8 mouse cellular contexts compared by ENCODE assay signal in the genomic region with DNA sequence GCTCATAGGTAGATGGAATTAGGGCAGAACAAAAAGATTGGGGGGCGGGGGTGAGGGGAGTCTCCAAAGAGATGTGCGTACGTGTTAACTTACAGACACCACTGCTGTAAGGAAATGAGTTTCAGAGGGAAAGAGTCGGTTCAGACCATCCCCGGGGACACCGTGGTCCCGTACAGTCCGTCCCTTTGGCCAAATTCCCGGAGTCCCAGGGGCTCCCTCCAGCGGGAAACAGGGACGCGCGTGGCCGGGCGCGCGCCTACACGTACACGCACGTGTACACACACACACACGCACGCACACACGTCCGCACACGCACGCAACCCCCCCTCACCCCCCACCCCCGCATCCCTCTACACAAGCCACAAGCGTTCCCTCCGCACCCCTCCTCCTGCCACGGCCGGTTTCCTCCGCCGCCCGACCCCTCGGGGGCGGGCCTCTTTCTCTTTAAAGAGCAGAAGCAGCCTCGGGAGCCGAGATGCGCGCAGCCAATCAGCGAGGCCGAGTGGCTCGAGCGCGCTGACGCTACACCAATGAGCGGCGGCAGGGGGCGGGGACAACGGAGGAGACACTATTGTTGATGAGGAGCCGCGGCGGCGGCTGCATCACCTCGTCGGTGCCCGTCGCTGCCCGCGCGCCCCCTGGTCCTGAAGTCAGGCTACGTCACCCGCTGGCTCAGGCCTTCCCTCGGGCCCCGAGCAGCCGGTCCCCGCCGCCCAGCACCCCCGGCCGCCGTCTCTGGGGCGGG. TPM values are rescaled to one million over a fixed set of nuclear protein-coding genes. Genes with fewer than 3 reads are reported as not detected.
DNase-seq lines count a peak whose midpoint lies in the region; ATAC-seq and TF ChIP-seq lines count a peak whose summit lies in the region.

Fam117b (plus strand) TSS at position 594 of the 745 bp plus-strand sequence.

- H3K4me2 ChIP-seq in forebrain, embryonic 15.5 days (replicated peaks), result peak within 1 kb of the TSS; percentile 74

- peak within 1 kb of the TSS; percentile 44 for H3K27ac ChIP-seq in ES-E14 (ENCODE audit: insufficient read depth, low read depth, low read length, poor library complexity, severe bottlenecking)
- H3K27ac ChIP-seq in forebrain, embryonic 15.5 days (replicated peaks), result peak within 1 kb of the TSS; percentile 95

- intact Hi-C loops in heart, postnatal 25 days (cut with DNase I), result no loop called here

- TF ChIP-seq CTCF in lung, adult 2 months (IDR thresholded peaks at IDR 0.05; ENCODE audit: insufficient read depth, low read length), result no peak

- under 1% methylated on average over 69 of the region's 72 CpGs for WGBS in forebrain, embryonic 15.5 days
- WGBS in lung, adult 2 months, result under 1% methylated on average over 72 of the region's 72 CpGs

- TF ChIP-seq POLR2A in lung, adult 2 months (IDR thresholded peaks at IDR 0.05; ENCODE audit: borderline replicate concordance, extremely low read depth, low read depth, low read length), result peak; percentile 84

- H3K9ac ChIP-seq in ES-E14 (ENCODE audit: insufficient read depth, low read depth, low read length, poor library complexity, severe bottlenecking), result peak within 1 kb of the TSS; percentile 88
- H3K9ac ChIP-seq in forebrain, embryonic 15.5 days (replicated peaks), result peak within 1 kb of the TSS; percentile 92

- H3K9me3 ChIP-seq in ES-E14 (ENCODE audit: control insufficient read depth, insufficient read depth, low read depth, low read length), result no peaks in the 10 kb centered on the region
- H3K9me3 ChIP-seq in forebrain, embryonic 15.5 days, result no peaks in the 10 kb centered on the region

- no peaks in the 10 kb centered on the region for H3K36me3 ChIP-seq in ES-E14 (ENCODE audit: control insufficient read depth, insufficient read depth, low read length, poor library complexity, severe bottlenecking)
- no peaks in the 10 kb centered on the region for H3K36me3 ChIP-seq in forebrain, embryonic 15.5 days

- in situ Hi-C loops in ES-E14 (cut with MboI; ENCODE audit: low sequenced_read_pairs in 2 of 2, unreplicated experiment in 2 of 2), result no loop called here

- H3K4me3 ChIP-seq in ES-E14 (ENCODE audit: insufficient read depth in 1 of 2, low read depth in 1 of 2, low read length in 2 of 2, poor library complexity in 1 of 2, severe bottlenecking in 1 of 2), result peak within 1 kb of the TSS; percentile 74 to 96
- H3K4me3 ChIP-seq in forebrain, embryonic 15.5 days, result peak within 1 kb of the TSS; percentile 79
- peak within 1 kb of the TSS; percentile 83 for H3K4me3 ChIP-seq in lung, adult 2 months (replicated peaks; ENCODE audit: extremely low read depth, low read depth, low read length)

- peak; percentile 98 for ATAC-seq in forebrain, embryonic 15.5 days (replicated peaks)
- peak; percentile 91 for ATAC-seq in neutrophil, adult 5-6 weeks (ENCODE audit: extremely low read depth, insufficient number of reproducible peaks, low FRiP score, poor library complexity, severe bottlenecking)

- peak; percentile 98 for DNase-seq in ES-E14 (ENCODE audit: low read depth, low spot score)
- peak; percentile 99 for DNase-seq in cerebellum, adult 11-12 months
- peak; percentile 96 for DNase-seq in heart, postnatal 25 days (ENCODE audit: low spot score)
- DNase-seq in layer of hippocampus, adult 18-20 months (ENCODE audit: low spot score in 2 of 2), result peak; percentile 96 to 98
- DNase-seq in lung, adult 2 months, result peak; percentile 94
- peak; percentile 96 to 98 for DNase-seq in thymus, adult 18-20 months

- 0 out of 4 replicates have a peak, but pooled peaks cover 0 to 2% of the 10 kb centered on the region in 2 experiments for H3K4me1 ChIP-seq in ES-E14 (ENCODE audit: control insufficient read depth in 2 of 2, insufficient read depth in 2 of 2, low read length in 2 of 2, poor library complexity in 1 of 2)
- H3K4me1 ChIP-seq in forebrain, embryonic 15.5 days, result peaks cover 26% of the 10 kb centered on the region
- H3K4me1 ChIP-seq in lung, adult 2 months (ENCODE audit: control insufficient read depth, insufficient read depth, low read length), result peaks cover 24% of the 10 kb centered on the region

- H3K27me3 ChIP-seq in forebrain, embryonic 15.5 days, result no peaks in the 10 kb centered on the region

TF ChIP-seq in ES-E14, 5 proteins besides CTCF, POLR2A, EP300 and RAD21:
- 0 out of 2 replicates have a peak, but pooled peaks have one; percentile 38 for TF ChIP-seq CHD2 (IDR thresholded peaks at IDR 0.05; ENCODE audit: low read depth, low read length)
- no peak for TF ChIP-seq ZNF384 (IDR thresholded peaks at IDR 0.05; ENCODE audit: low read depth, low read length)

RNA-seq across cellular contexts. Expression of gene Fam117b, which starts in this region (rescaled TPM):
- total RNA-seq in ES-E14 (2012; rRNA removed), result 9.4 and 9.9 TPM in 2 replicates
- 28.9 and 30.1 TPM in 2 replicates for polyA plus RNA-seq in forebrain, embryonic 15.5 days (2015; fragmentation: Nextera tagmentation; extraction: Ambion mirVana)
- total RNA-seq in heart, postnatal 25 days (2021), result 10 to 100 TPM; 11.2 to 17.4 TPM
- 10 to 100 TPM; 57.7 to 58.8 TPM for total RNA-seq in layer of hippocampus, adult 18-20 months (2021)
- 18.8 and 28.6 TPM in 2 replicates for polyA plus RNA-seq in lung, adult 2 months (2012; rRNA removed)
- 45.4 TPM in 2 replicates for total RNA-seq in neutrophil, adult 5-6 weeks (2017)

Comparison
In these comparisons a context has a peak if more than half of its experiments do, and no peak if none do; other contexts are left out.
1. Peak in every context shown above with its lines: DNase-seq, ATAC-seq, H3K4me3 ChIP-seq and H3K27ac ChIP-seq.